Mouse (Mus musculus): ENCODE data around the gene Slc35f5.

Gene Slc35f5

DNA sequence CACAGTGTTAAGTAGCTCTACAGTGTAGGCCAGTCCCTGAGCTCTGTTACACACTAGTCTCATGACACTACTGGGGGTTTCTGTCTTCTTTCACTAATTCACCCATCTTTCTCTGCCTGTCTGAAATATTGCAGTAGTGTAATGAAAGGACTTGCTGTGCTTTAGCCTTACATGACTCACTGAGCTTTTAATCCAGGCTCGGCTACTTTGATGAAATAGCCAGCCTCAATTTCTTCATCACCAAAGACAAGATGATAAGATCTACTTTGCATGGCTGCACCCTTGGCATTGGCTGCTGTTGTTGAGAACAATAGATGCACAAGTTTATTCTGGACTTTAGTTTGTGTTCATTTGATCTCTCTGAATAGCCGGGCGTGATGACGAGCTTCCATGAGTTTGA lies 7.7 kb downstream of the Slc35f5 start:
- in situ Hi-C loops (cut with MboI, MseI), result loop anchor here (10.0 kb wide), 3 partner anchors 143 to 1737 kb away; no protein-coding TSS in a partner anchor

DNA sequence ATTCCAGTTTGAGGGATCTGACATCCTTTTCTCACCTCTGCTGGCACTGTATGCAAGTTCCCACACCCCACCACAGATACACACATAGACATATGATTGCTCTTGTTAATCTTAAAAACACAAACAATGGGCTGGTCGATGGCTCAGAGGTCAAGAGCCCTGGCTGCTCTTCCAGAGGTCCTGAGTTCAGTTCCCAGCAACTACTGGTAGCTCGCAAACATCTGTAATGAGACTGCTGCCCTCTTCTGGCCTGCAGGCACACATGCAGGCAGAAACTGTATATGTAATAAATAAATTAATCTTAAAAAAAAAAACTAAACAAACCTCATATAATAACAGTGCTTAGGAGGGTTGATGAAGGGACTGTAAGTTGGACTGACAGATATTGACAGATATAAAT lies 13.8 kb downstream of the Slc35f5 start:
- in situ Hi-C loops (cut with MboI, MseI), result no loop called here

DNA sequence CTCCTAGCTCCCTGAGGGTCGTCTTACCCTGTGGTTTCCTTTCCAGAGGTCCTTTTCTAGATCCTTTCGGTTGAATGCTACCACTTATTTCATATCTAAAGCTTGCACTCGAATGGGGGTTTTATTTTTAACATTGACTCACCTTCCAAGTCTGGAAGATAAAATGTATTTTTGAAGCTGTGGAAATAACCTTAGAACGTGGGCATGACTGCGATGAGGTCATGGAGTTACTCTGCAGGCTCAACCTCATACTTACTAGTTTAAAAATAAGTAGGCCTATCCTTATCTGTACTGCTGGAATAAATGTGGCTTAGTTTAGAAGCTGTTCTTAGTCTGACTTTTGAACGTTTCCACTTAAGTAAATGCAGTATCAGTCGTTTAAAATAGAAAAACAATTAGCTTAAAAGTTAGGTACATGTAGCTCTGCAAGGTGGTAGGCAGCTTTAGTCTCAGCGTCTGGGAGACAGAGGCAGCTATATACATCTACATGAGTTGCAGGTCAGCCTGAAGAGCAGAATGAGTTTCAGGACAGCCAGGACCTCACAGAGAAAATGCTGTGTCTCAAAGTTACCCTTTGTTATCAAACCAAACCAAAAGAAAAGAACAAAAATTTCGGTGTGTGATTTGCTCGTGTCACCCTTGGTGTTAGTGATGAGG lies 15.2 kb downstream of the Slc35f5 start:
- in situ Hi-C loops (cut with MboI, MseI), result no loop called here

DNA sequence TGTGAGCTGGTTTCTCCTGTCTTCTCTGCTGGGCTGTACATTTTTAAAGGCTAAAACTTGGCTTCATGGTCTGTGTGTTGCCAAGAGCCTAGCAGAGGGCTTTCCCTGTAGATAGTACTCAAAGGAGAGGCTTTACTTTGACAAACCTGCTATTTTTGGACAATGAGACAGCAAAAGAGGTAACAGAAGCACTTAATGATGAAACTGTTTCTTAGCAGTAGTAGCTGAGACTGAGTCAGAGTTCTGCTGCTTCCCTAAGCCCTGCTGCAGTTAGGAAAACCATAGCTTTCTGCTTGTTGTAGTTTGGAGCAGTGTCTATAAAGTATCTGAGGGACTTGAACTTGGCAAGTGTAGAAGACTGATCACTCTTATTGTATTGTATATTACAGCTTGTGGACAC lies 16.6 kb downstream of the Slc35f5 start:
- in situ Hi-C loops (cut with MboI, MseI), result no loop called here

DNA sequence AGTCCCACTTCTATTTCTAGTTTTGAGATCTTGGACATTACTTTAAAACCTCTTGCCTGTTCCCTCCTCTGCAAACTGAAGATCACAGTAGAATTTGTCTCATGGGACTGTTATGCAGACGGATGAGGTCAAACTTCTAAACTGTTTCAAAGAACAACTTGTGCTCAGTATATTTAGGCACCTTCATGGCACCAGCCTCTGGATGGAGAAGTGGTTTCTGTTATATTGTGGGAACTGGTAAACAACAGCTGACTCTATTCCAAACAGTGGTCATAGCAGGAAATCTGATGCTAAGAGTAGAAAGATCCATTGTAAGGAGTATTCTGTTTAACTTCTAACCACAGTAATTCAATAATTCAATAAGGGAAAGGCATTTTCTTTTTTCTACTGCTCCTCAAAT lies 17.7 kb downstream of the Slc35f5 start:
- in situ Hi-C loops (cut with MboI, MseI), result no loop called here

DNA sequence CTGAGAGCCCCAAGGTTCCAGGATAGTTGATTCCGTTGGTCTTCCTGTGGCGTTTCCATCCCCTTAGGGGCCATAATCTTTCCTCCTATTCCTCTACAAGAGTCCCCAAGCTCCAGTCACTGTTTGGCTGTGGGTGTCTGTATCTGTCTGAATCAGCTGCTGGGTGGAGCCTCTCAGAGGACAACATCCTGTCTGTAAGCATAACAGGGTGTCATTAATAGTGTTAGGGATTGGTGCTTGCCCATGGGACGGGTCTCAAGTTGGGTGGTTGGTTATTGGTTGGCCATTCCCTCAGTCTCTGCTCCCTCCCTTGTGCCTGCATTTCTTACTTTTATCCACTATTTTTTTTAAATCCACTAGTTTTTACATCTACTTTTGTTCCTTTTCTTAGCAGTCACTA lies 20.7 kb downstream of the Slc35f5 start:
- in situ Hi-C loops (cut with MboI, MseI), result loop anchor here (5.0 kb wide), 1 partner anchor 204 kb away; no protein-coding TSS in a partner anchor

DNA sequence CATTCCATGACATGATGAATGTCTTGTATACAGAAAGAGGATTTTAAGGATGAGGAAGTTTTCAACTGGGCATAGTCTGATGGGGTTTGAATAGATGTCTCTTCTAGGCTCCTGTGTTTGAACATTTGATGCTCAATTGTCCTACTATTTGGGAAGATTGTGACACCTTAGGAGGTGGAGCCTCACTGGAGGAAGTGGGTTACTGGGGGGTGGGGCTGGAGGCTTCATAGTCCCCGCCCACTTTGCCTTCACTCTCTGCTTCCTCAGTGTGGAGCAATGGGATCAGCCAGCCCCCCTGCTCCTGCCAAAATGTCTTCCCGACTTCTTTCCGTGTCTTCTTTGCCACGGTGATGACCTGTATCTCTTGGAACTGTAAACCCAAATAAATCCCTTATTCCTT lies 43.2 kb downstream of the Slc35f5 start:
- in situ Hi-C loops (cut with MboI, MseI), result no loop called here

DNA sequence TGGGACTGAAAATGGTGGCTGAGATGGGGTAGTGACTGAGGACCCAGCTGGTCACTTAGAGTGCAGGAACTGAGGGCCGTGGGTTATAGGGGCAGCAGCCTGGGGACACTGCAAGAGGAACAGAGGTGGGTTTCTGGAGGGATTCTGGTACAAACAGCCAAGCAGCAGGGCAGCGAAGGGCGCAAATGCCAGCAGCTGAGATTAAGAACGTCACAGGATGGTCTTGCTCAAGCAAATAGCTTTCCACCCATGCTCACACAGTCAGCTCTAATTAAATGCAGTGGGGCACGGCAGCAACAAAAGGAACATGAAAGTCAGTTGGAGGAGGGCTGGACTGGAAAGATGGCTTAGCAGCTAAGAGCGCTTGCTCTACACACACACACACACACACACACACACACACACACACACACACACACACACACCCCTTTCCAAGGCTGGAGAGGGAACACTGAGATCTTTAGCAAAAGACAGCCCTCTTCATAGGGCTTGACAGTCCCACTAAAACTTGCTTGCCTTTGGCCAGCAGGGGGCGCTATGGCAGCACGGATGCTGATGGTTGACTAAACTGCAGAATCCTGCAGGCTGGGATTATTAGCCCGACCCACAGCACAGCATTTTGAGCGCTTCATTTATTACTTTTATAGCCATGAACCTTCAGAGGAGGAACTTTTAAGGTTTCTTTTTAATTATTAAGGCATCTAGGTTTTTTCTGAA lies 46.9 kb downstream of the Slc35f5 start:
- in situ Hi-C loops (cut with MboI, MseI), result loop anchor here (5.0 kb wide), 2 partner anchors 405 to 955 kb away; no protein-coding TSS in a partner anchor

DNA sequence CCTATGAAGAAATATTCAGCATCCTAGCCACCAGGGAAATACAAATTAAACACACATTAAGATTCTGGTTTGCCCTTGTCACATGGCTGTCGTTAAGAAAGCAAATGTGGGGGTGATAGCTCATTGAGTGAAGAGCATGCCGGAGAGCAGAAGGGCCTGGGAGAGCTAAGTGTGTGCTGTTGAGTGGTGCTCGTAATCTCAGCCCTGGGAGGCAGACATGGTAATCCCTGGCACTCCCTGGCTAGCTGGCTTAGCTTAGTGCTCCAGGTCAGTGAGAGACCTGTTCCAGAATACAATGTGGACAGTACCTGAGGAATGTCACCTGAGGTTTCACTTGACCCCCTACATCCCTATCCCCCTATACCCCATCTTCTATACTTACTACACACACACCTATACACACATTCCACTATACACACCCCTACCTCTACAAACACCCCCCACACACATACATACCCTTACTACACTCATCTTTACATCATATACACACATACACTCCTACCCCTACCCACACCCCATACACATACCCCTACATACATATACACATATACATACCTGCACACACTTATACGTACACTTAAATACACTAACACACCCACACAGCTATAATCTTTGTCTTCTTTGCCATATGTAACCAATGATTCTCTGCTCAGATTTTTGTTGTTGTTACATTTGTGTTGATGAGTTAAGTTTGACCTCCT lies 64.1 kb downstream of the Slc35f5 start:
- in situ Hi-C loops (cut with MboI, MseI), result no loop called here

DNA sequence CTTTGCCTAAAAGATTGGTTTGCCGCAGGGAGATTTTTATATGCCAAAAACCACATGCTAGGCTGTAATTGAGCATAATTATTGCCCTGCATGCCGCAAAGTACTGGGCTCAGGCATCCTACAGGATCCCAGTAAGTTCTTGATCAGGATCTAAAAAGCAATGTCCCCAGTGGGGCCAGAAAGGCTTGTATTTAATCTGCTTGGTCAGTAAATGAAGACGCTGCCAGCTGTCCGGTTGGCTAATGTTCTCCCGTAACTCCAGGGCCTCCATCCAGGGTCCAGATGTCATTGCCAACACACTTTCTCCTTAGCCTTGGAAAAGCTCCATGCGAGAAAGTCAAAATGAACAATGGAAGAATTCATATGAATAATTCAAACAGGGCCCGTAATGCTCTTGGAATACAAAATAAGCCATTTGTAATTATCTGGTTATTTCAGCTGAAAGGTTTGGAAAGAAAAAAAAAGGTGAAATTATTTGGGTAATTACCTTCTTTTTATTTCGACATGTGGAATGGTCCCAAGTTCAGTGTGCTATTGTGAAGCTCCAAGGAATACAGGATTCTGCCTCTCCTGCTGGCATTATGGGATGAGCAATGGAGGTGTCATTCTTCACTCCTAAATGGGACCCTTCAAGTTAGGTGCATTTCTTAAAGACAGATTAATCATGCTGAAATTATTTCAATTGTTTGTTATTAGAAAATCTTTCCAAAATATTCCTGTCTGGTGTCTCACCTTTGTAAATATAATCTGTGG lies 79.3 kb downstream of the Slc35f5 start:
- in situ Hi-C loops (cut with MboI, MseI), result no loop called here

DNA sequence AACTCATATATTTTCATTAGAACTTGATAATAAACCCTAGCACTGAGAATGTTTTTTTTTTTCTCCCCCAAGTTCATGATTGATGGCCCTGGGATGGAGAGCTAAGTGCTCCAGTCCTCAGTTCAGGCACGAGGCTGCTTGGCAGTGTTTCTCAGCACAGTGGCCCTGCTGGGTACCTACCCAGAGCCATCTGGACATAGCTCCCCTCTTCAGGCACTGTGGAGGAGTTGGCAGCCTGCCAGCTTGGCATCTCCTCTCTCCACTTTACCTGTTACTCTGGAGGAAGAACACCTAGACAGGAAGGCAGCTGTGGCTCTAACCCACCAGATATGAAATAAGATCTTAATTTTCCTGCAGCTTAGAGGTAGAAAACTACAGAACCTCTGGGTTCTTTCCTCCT lies 83.2 kb downstream of the Slc35f5 start:
- in situ Hi-C loops (cut with MboI, MseI), result no loop called here

All from T-helper 1 cell (primary cell).